Mouse (Mus musculus) cerebellum, adult 9-11 months (tissue): ENCODE measurements around the gene Umad1.

ENCODE experiments used
- DNase-seq: peaks from one replicate; pipeline ENCODE4 v3.0.0; 2022

The Umad1 gene

DNA sequence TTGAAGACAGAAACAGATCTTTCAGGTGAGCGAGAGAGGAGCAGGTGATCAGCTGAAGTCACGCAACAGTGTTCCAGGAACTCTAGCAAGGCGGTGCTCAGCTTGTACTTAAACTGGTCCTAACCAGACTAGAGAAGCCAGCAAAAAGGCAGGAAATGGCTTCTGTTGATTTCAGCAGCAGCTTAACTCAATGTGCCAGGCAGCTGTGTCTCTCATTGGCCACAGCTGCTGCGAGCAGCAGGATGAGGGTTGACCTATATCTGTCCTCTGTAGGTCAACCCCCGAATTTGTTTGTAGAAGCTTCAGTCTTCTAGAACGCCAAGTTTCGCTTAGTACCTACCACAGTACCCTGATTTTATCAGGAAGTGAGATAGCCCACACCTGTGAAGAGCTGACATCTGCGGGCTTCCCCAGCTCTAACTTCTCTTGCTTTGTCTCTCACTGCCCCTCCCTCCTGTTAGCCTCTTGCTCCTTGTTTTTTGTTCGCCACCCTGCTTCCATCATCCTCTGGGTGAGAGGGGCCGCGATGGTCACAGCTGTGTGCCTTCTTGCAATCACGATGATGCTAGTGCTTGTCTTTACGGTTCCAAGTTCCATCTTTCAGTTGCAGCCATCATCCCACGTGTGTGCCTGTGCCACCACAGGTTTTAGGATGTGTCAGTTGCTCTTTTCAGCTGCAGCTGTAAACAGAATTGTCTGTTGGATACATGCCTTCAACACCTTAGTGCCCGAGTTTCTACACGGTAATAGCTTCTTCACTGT is 226.5 kb downstream of the Umad1 start:
- no peak for DNase-seq

DNA sequence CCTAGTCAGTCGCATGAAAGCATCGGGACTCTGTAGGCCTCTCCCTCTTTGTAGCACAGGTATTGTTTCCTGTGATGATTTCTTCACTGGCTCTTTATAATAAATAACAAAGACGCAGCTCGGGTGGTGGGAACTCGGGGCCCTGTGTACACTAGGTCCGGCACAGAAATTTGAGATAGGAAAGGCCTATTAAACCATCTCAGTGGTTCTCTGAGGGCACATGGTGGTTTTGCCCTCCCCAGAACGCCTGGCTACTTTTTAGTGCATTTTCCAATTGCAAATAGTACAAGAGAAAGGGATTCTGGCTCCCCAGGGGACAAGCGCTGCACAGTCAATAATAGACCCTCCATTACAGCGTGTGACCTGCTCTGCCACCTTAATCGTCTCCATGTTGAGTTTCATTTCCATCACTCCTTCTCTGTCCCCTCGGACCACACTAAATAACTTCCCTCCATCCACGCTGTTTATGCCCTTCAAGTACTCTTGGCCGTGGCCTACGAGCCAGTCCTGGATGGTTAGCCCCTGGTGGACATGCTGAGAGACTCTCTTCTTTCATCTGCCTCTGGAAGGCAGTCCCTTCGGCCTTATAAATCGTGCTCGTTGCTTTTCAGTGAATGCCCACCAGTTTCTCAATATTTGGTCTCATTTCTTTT is 227.4 kb downstream of the Umad1 start:
- no peak for DNase-seq

DNA sequence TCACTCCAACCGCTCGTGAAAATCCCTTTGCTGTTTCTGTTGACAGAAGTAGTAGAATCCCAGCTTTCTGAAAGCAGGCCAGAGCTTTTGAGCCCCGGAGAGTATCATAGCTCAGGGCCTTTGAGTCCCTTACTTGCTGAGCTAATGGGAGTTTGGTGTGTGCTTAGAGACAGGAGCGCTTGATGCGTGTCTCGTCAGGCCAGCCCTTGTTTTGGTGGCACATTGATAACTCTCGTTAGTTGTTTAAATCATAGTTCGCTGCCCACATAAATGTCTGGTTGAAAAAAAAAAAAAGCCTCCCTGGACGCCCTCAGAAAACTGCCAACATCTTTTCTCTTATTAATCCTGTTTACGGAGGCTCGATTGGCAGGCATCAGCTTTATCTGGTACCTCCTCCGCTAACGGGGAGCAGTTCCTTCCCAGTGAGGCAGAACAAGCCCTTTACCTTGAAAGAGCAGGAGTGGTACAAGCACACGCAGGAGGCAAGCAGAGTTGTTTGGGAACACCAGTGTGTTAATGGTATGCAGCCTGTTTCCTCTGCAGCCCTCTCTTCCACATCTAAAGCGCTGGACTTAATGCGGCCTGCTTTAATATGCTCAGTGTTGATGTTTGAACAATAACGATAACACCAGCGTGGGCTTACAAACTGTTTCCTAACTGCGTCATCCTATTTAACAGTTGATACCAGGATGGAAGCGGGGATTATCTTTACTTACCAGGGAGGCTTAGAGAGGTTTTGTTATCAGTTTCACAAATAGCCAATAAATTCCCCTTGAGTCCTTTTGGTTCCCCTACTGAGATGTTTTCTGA is 228.2 kb downstream of the Umad1 start:
- DNase-seq: no peak

DNA sequence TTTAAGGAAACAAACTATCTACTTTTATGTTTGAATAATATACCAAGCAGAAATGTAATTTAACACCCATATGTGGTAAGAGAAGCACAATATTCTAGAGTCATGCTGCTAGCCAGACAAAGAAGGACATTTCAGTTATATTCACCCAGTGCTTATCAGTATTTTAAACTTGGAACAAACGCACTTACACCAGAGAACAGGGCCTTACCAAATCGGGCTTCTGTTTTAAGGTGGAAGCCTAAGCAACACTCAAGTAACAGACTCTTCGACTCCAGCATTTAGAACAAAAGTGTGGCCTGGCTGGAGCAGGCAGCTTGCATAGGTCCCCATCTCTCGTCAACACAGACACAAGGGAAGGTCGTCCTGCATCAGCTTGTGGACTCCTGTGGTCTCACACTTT is 229.2 kb downstream of the Umad1 start:
- no peak for DNase-seq

DNA sequence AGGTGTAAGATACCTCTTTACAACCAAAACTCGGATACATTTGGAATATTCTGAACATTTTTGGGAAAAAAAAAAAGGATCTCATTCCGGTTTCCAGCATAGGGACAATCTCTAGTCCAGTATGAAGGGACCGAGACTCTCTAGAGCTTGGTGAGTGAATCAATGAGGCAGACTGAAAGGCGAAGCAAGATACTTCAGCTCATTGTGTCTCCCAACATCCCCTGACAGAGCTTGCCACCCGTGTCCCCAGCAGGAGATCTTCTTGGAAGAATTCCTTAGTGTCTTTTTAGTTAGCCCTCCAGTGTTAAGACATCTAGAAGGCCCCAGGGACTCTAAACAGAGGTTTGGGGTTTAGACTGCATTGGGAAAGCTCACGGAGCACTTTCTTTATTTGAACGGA is 230.2 kb downstream of the Umad1 start:
- no peak for DNase-seq

DNA sequence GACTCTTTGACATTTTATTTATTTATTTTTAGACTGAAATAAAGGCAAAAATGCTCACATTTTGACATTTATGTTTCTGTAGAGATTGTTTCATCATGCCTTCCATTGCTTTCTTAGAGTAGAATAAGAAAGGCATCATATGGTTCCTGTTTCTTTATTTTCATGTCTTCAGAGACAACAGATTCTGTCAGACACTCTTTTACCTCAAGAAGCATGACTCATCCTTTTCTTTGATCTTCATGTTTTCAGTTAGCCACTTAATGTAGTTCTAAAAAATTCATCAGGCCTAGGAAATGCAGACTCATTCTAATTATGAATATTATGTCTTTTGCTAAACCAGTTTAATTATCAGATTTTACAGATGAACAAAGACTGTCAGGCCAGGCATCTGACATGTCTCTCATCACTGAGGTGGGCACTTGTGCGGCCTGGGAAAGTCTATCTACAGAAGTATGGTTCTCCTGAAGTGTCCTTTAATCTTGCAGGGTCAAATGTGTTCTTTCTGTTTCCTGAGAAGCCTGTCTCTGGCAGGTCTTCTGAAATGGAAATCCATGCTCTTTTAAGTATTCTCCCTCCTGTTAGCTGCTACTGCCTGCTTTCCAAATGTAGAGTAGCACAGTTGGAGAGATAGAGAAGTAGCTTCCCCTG is 231.0 kb downstream of the Umad1 start:
- DNase-seq: no peak

DNA sequence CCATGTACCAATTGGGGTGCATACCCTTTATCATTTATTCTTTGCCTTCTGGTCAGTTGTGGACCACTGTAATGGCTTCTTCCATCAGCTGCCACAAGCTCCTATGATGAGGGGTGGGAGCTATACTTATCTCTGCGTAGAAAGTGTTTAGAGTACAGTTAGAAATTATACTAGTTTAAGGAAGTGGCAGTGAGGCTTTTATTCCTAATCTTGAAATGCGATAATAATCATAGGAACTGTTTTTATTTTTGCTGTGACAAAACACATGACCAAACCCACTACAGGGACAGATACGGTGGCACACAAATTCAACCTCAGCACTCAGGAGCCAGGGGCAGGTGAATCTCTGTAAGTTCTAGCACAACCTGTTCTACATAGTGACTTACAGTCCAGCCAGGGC is 233.2 kb downstream of the Umad1 start:
- DNase-seq: no peak

DNA sequence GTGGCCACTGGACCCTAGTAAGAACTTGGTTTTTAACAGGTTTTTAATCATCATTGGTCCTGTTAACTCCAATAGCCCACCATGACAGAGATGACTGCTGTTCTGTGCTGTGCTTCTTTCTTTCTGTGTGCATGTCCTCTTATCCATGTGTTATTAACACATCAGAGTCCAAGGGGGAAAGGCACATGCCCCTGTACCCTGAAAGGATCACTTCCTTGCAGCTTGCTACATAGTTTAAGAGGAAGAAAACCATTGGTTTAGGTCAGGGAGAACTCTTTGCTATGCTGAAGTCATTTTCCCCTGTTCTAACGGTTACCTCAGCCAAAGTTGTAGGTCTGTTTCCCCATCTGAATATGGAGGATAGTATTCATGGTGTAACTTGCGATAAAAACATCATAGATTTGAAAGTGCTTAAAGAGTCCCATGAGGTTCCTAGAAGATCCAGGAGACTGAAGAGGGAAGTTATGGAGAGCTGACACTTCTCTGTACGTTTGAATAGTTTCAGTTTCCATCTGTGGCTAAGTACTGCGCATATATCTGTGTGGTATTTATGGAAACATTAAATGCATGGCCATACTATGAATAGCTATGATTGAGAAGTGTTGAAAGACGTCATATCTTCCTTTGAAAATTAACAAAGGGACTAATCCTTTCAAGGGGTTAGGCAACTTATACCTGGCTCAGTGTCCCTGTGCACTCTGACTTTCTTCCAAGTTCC is 236.2 kb downstream of the Umad1 start:
- no peak for DNase-seq

DNA sequence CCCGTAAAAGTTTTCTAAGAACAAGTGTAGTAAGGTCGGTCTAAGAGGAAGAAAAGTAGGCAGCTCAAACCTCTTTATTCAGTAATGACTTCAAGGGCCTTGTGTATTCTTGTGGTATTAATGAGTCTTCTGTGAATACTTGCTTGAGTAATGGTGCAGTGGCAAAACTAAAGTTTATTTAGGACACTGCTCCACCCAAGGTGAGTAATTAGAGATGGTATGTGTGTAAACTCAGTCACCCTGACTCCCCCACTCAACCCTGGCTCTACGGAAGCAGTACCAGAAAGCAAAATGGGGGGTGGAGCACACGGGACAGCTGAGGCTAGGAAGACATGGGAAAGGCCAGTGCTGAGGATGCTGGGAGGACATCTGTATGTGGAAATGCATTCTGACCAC is 236.7 kb downstream of the Umad1 start:
- DNase-seq: no peak

DNA sequence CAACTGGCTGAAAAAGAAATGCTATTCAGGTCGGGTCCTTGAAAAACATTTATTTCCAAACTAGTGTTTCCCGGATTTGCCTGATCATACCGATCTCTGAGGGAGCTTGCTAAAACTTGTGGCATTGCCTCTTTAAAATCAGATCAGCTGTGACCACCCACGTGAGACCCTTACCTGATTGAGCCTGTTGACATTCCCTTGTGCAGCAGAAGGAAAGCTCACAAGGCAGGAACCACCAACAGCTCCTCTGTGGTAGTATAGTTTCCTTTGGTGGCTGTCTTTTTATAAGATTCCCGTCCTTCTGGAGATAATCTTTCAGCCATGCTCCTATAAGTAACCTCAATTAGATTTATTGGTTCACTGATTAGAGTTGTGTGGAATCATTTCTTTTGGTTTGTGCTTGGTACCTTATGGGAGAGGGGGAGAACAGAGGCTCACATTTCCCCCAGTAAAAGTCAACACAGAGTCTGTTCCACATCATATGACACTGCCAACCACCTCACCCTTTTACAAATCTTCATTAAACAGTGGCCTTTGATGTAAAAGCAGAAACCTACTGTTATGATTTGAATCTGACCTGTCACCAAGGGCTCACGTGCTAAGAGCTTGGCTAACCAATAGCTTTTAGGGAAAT is 238.3 kb downstream of the Umad1 start:
- no peak for DNase-seq

DNA sequence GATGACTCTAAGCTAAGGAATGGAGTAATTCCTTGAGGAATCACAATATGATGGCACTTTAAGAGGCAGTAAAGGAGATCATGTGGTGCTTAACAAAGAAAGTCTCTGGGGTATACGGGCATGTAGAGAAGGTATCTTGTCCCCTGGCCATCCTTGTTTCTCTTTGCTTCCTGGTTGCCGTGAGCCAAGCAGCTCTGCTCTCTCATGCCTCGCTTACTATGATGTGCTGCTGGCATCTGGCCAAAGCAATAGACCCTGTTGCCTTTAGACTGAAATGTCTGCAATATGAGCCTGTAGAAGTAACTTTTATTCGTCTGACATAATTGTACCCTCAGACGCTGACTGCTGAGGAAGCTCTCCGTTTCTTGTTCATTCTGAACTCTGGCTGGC is 238.8 kb downstream of the Umad1 start:
- no peak for DNase-seq

DNA sequence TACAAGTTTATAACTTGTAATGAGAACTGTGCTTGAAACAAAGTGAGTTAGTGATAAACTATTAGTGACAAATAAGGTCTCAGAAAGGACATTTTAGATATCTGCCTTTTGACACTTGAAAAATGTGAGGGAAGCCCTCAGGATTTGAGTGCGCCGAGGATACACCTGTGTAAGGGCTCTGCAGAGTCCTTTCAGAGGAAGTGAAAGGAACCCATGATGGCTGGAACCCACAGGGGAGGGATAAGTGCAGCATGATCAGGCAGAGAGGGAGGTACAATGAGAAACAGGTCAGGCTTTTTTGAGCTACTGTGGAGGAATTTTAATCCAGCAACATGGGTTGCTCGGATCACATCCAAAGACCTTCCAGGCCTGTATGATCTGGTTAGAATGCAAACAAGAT is 239.9 kb downstream of the Umad1 start:
- no peak for DNase-seq

DNA sequence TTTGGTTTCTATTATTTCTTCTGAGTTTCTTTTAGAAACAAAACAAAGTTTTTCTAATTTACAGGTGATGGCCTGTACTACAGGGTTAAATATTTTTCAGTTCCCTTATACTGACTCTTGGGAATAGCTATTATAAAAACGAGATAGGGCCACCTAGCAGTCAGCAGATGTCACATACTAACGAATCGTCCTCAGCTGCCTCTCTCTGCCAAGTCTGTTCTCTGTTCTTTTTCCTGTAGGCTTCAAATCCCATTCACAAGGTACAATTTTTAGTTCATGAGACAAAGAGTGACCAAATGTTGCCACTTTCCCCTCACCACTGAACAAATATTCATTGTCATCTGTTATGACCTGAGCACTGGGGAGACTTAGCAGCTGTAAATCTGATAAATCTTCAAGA is 244.9 kb downstream of the Umad1 start:
- DNase-seq: no peak

DNA sequence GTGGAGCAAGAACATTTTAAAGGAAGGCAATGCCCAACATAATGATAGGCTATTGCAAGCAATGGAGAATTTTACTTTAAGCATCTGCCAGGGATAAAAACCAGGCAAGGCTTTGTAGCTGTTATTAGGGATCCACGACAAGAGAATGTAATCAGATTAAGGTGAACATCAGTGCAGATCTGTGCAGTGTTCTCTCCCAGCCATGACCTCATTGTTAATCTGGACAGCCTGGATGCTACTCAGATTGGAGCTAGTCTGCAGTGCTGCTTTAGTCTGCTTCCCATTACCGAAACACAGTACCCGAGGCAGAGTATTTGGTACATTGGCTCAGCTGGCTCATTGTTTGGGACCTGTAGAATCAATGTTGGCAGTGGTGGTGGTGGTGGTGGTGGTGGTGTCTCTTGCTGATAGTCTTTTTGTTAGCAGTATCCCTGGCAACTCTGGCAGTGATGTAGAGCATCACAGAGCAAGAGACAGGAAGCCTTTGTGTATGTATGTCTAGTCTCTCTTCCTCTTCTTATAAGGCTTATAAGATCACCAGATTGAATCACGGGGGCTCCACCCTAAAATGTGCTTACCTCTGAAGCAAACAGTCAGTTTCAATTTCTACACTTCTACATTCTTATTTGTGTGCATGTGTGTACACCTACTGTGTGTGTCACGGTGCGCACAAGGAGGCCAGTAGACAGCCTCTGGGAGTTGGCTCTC is 245.6 kb downstream of the Umad1 start:
- no peak for DNase-seq

DNA sequence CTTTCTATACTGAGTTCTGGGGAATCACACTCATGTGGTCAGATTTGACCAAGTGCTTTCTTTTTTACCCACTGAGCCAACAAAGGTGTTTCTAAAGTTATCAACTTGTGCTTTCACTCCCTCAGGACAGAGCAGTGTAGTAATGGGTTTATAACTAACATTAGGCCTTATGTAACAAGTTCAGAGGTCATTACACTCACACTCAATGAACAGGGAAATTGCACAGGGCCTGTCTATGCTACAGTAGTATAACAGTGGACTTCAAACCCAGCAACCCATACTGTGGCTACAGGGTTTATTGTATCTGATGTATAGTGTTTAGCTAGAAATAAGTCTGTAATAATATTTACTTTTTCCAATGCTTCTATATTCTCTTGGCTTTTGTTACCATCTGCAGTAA is 247.5 kb downstream of the Umad1 start:
- DNase-seq: no peak
